Mouse (Mus musculus) forebrain, embryonic 14.5 days (tissue): Measurements from ENCODE around the gene Zfp612. TPM values are rescaled to one million over a fixed set of nuclear protein-coding genes. Genes with fewer than 3 reads are reported as not detected.

Experiments used
- ATAC-seq: fragments of 200-750 bp; cut with Nextera tagmentation; 2 replicates; pipeline ENCODE4 v1.8.0; 2017; ENCODE audit warnings: mild to moderate bottlenecking, moderate library complexity
- DNase-seq: peaks from one replicate; pipeline ENCODE4 v3.0.0-alpha.2; 2015; ENCODE audit warnings: low spot score
- H3K27ac ChIP-seq: fragments of 300-500 bp; sonication (generic); 2 replicates; pipeline ENCODE4 v1.5.1; 2014; ENCODE audit warnings: low read depth, mild to moderate bottlenecking, control low read depth, low read length, moderate library complexity
- H3K27me3 ChIP-seq: fragments of 300-500 bp; sonication (generic); replicated peaks from 2 replicates; pipeline ENCODE4 v1.6.1; 2014; ENCODE audit warnings: low read length, control low read depth, mixed read lengths; ENCODE audit not compliant: control insufficient read depth, insufficient read depth
- H3K36me3 ChIP-seq: fragments of 300-500 bp; sonication (generic); 2 replicates; pipeline ENCODE4 v1.6.1; 2014; ENCODE audit warnings: low read length, control low read depth; ENCODE audit not compliant: control insufficient read depth, insufficient read depth
- H3K4me1 ChIP-seq: fragments of 300-500 bp; sonication (generic); 2 replicates; pipeline ENCODE4 v1.6.1; 2014; ENCODE audit warnings: antibody characterized with exemption, low read length, control low read depth; ENCODE audit not compliant: control insufficient read depth, insufficient read depth
- H3K4me2 ChIP-seq: fragments of 300-500 bp; sonication (generic); 2 replicates; pipeline ENCODE4 v1.6.1; 2014; ENCODE audit warnings: mild to moderate bottlenecking, control low read depth, low read length
- H3K4me3 ChIP-seq: fragments of 300-500 bp; sonication (generic); 2 replicates; pipeline ENCODE4 v1.5.1; 2014; ENCODE audit warnings: low read depth, low read length, control low read depth
- H3K9ac ChIP-seq: fragments of 300-500 bp; sonication (generic); 2 replicates; pipeline ENCODE4 v1.6.1; 2014; ENCODE audit warnings: mild to moderate bottlenecking, low read length, control low read depth, moderate library complexity
- H3K9me3 ChIP-seq: fragments of 300-500 bp; sonication (generic); replicated peaks from 2 replicates; pipeline ENCODE4 v1.6.1; 2016; ENCODE audit warnings: low read length, control low read depth, mixed read lengths; ENCODE audit not compliant: control insufficient read depth
- WGBS: fragments of 180-500 bp; shearing (Covaris S2); extraction: QIAGEN DNeasy Blood & Tissue Kit; methylation state at CpG from one replicate; pipeline ENCODE4 v1.1.7; 2014; 5-methylcytosine and 5-hydroxymethylcytosine counted together
- polyA plus RNA-seq: library from polyadenylated mRNA; unstranded; fragments of >200 nt; fragmentation: Nextera tagmentation; extraction: Ambion mirVana; gene quantifications from 2 replicates; pipeline ENCODE4 v1.2.1, GENCODE M21; 2014

Zfp612 gene
- polyA plus RNA-seq, 1 experiment from 2014 or later, result 16.4 TPM

DNA sequence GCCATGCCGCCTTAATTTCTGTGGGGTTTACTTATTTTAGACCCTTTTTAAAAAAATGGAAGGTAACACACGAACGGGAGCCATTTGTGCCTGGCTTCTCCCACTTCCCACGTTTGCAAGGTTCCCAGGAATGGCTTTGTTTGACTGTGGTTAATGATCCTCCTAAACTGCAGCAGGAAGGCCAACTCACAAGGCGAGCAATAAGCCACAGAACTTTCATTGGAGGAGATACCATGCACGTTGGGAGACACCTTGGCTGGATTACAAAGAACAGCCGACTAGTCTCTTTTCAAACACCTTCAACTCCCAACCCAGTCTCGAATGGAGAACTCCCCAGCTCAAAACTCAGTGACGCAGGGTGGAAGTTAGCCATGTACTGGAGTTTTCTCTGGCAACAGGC, 15.4 kb upstream of the Zfp612 start:
- 83% methylated on average over 9 of the region's 9 CpGs for WGBS
- no peaks in the 10 kb centered on the region for H3K36me3 ChIP-seq
- ATAC-seq, result no peak

DNA sequence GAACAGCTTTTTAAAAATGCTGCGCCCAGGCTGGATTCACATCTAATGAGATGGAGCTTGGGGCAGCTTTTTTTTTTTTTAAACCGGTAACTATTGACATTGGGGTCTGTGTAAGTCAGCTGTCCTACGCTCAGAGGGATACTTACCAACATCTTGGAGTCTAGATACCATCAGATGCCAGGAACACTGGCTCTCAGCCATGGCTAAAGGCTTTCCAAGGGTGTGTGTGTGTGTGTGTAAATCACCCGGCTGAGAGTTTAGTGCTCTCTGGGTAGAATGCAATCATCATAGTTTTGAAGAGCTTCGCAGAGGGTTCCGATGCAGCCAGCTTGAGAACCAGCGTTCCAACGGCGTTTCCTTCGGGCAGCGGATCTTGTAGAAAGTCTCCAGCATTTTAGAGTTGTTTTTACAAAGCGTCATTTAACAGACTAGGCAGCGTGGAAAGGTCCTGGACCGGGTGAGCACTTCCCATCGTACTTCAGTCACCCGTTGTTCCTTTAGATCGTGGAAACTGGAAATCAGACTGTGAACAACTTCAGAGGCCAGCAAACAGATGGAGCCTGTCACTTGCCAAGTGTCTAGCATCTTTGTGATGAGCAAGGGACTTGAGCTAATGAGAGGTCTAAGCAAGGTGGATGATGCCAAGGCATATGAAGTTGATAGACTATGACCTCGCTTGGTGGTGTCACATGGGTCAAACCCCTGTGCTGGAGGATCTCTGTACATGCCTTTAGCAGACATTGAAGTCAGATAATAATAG, 14.8 kb upstream of the Zfp612 start:
- Histone ChIP-seq H3K4me1 (no peaks in the 10 kb centered on the region), H3K36me3 (no peaks in the 10 kb centered on the region), H3K9me3 (no peaks in the 10 kb centered on the region), H3K27ac (no peak overlapping the region), H3K27me3 (no peaks in the 10 kb centered on the region), H3K4me3 (no peak overlapping the region), H3K4me2 (no peak overlapping the region), H3K9ac (no peak overlapping the region)
- ATAC-seq (no peak), DNase-seq (no peak)
- 91% methylated on average over 18 of the region's 18 CpGs for WGBS

More for the DNA sequence above, 15.4 kb upstream of the Zfp612 start:
- no peaks in the 10 kb centered on the region for H3K4me1 ChIP-seq
- no peak for DNase-seq
- H3K9ac ChIP-seq, result no peak overlapping the region
- H3K27me3 ChIP-seq, result no peaks in the 10 kb centered on the region
- no peaks in the 10 kb centered on the region for H3K9me3 ChIP-seq
- H3K27ac ChIP-seq, result no peak overlapping the region
- no peak overlapping the region for H3K4me3 ChIP-seq
- no peak overlapping the region for H3K4me2 ChIP-seq

- Histone ChIP-seq H3K9me3 (no peaks in the 10 kb centered on the region), H3K4me1 (no peaks in the 10 kb centered on the region), H3K4me2 (no peak overlapping the region), H3K4me3 (no peak overlapping the region), H3K9ac (no peak overlapping the region), H3K27me3 (no peaks in the 10 kb centered on the region), H3K27ac (no peak overlapping the region), H3K36me3 (no peaks in the 10 kb centered on the region)
- DNase-seq, result no peak
- WGBS, result 85% methylated on average over 4 of the region's 4 CpGs
- ATAC-seq, result no peak
Measured at GRCm38 (mm10) chr8:110065676-110066075, 13.9 kb upstream of the Zfp612 start.

- DNase-seq (no peak), ATAC-seq (no peak)
- 86% methylated on average over 4 of the region's 4 CpGs for WGBS
- H3K4me3 ChIP-seq, result no peak overlapping the region
- no peak overlapping the region for H3K27ac ChIP-seq
- no peaks in the 10 kb centered on the region for H3K27me3 ChIP-seq
- H3K36me3 ChIP-seq, result no peaks in the 10 kb centered on the region
- H3K4me1 ChIP-seq, result no peaks in the 10 kb centered on the region
- H3K9me3 ChIP-seq, result no peaks in the 10 kb centered on the region
- H3K4me2 ChIP-seq, result no peak overlapping the region
- H3K9ac ChIP-seq, result no peak overlapping the region
Measured at GRCm38 (mm10) chr8:110069706-110070105, 9.8 kb upstream of the Zfp612 start.

GRCm38 (mm10) chr8:110071600-110071999, 7.9 kb upstream of the Zfp612 start:
- 14% methylated on average over 9 of the region's 9 CpGs for WGBS
- ATAC-seq, result no peak

GRCm38 (mm10) chr8:110074496-110074895, 5.0 kb upstream of the Zfp612 start:
- no peak for DNase-seq
- H3K4me1 ChIP-seq, result peaks cover 2% of the 10 kb centered on the region; the same call in 1 of the 2 replicates
- no peaks in the 10 kb centered on the region for H3K27me3 ChIP-seq
- no peaks in the 10 kb centered on the region for H3K9me3 ChIP-seq
- H3K36me3 ChIP-seq, result no peaks in the 10 kb centered on the region
- no peak overlapping the region for H3K9ac ChIP-seq
- no peak overlapping the region for H3K4me2 ChIP-seq
- no peak for ATAC-seq
- no peak overlapping the region for H3K27ac ChIP-seq
- 78% methylated on average over 8 of the region's 8 CpGs for WGBS
- H3K4me3 ChIP-seq, result no peak overlapping the region

More at GRCm38 (mm10) chr8:110071600-110071999, 7.9 kb upstream of the Zfp612 start:
- Histone ChIP-seq H3K27me3 (no peaks in the 10 kb centered on the region), H3K4me2 (no peak overlapping the region), H3K4me3 (no peak overlapping the region), H3K36me3 (no peaks in the 10 kb centered on the region), H3K27ac (no peak overlapping the region), H3K4me1 (no peaks in the 10 kb centered on the region), H3K9me3 (no peaks in the 10 kb centered on the region), H3K9ac (no peak overlapping the region)
- DNase-seq, result peak; percentile 88

GRCm38 (mm10) chr8:110082416-110083105, 3.0 kb downstream of the Zfp612 start:
- Histone ChIP-seq H3K36me3 (peaks cover 45% of the 10 kb centered on the region), H3K4me1 (peaks cover 2% of the 10 kb centered on the region; the same call in 1 of the 2 replicates), H3K4me2 (no peak overlapping the region), H3K4me3 (no peak overlapping the region), H3K9ac (no peak overlapping the region), H3K27me3 (no peaks in the 10 kb centered on the region), H3K9me3 (no peaks in the 10 kb centered on the region), H3K27ac (no peak overlapping the region)
- WGBS, result 78% methylated on average over 11 of the region's 11 CpGs
- ATAC-seq, result no peak
- DNase-seq, result no peak

DNA sequence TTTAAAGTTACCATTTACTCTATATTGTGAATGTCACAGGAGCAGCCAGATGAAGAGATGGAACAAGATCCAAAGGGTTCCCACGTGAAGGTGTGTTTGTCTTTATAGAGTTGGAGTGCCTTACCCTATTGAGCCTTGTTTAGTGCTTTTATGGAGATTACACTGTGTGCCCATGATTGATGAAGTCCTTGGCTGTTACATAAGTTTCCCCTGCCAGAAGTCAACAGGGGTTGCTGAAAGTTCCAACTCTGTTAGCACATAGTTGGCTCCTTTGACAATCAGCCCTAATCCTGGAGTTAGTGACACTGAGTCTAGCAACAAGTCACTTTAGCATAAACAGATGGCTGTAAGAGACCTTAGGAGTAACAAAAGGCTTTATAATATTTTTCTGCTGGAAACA, 12.3 kb downstream of the Zfp612 start:
- DNase-seq, result no peak
- Histone ChIP-seq H3K9ac (no peak overlapping the region), H3K9me3 (peaks cover 8% of the 10 kb centered on the region; the same call in 1 of the 2 replicates), H3K36me3 (peaks cover 33% of the 10 kb centered on the region), H3K4me2 (no peak overlapping the region), H3K27ac (no peak overlapping the region), H3K4me3 (no peak overlapping the region), H3K27me3 (no peaks in the 10 kb centered on the region), H3K4me1 (no peaks in the 10 kb centered on the region)
- WGBS, result 65% methylated on average over 1 of the region's 1 CpGs
- ATAC-seq, result no peak

DNA sequence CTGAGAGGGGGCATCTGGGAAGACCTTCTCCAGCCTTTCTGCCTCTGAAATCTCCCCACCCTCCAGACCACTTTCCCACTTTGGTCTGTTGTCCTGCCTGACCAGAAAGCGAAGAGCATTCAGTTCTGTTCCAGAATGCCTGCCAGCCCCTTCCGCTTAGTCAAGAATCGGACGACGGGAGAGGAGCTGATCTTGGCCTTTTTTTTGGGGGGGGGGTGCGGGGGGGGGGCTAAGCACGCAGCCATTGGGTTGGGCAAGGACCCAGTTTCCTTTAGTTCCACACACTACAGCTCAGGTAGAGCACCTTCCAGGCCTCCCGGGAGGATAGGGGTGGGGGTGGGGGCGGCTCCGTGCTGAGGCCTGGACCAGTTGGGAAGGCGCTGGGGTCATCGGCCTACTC, 21.4 kb downstream of the Zfp612 start, which contains the start of gene Gm21964:
Gene Gm21964 (plus strand): TSS at position 301 of the 400 bp plus-strand sequence.
- Histone ChIP-seq H3K36me3 (no peaks in the 10 kb centered on the region), H3K4me3 (no peak within 1 kb of the TSS), H3K4me1 (no peaks in the 10 kb centered on the region), H3K9me3 (no peaks in the 10 kb centered on the region), H3K9ac (no peak within 1 kb of the TSS), H3K4me2 (no peak within 1 kb of the TSS), H3K27ac (no peak within 1 kb of the TSS), H3K27me3 (no peaks in the 10 kb centered on the region)
- DNase-seq (no peak), ATAC-seq (no peak)
- WGBS, result 89% methylated on average over 12 of the region's 12 CpGs
